In genomic region chr4:156084096-156084879, GRCm38 (mm10) we compare ENCODE assay signal across 1 mouse cellular context.
TF ChIP-seq lines count a peak whose summit lies in the region.

No protein-coding gene starts in this region.

TF ChIP-seq in CH12.LX, 34 proteins besides CTCF, POLR2A, EP300 and RAD21 (continued from another document):
- TF ChIP-seq TCF12 (IDR thresholded peaks at IDR 0.05; ENCODE audit: low read depth, low read length), result no peak
- TF ChIP-seq USF1 (IDR thresholded peaks at IDR 0.05; ENCODE audit: low read depth, low read length), result no peak
- TF ChIP-seq MAX (IDR thresholded peaks at IDR 0.05; ENCODE audit: low read length), result no peak
